Mouse (Mus musculus): Measurements from ENCODE around the gene Lrfn3.

Gene Lrfn3

DNA sequence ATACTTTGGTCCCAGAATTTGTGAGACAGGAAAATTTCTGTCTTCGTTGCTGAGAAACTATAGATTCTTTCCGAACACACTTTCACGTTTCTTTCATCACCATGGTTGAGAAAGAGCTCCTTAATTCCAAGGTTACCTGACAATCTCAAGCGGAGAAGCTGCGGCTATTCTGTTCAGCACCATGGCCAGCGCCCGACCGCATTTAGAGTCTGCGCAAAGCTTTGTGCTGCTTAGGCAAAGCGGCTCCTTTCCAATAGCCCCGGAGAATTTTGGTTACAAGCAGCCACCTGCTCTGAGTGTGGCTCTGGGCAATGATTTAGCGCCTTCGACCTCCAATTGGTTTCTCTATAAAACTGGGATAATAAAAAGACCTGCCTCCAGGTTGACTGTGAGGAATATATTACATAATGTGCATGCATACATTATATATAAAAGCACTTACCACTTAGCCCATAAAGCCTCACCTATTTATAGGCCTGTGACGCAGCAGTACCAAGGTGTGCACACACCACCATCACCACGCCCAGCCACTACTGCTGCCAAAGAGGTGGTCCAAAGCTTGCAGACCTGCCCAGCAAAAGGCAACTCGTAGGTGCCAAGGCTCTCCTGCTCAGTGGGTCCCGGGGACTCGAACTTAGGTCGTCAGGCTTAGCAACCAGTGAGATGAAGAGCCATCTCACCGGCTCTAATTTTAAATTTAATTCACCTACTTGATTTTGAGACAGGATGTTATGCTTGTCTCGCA lies 15.8 kb downstream of the Lrfn3 start:
- DNase-seq (ENCODE audit: low spot score in 2 of 2) = peak in 1 of 2 experiments; percentile 24

DNA sequence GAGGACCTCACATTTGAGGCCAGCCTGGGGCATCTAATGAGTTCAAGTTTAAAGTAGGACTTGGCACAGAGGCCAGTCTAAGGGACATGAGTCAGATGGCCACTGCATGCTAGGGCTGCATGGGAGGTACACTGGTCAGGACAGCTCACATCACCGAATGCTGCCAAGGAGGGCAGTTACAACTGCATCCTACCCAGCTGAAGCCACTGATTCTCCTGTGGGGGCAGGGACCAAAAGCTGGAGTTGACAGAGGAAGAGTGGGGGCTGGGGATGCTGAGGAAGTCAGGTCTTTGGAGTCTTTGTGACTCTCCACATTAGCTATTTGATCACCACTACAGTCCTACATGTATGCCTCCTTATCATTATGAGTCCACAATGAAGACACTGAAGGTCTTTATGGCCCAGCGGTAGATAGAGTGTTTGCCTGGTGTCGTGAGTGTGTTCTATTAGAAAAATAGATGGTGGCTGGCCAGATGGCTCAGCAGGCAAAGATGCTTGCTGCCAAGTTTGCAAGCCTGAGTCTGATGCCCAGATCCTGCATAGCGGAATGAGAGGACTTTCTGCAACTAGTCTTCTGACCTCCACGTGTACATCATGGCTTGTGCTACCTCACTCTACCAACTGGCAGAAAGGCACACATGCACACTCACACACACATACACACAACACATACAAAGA lies 23.0 kb downstream of the Lrfn3 start:
- DNase-seq (ENCODE audit: low spot score in 2 of 2) = no peak

DNA sequence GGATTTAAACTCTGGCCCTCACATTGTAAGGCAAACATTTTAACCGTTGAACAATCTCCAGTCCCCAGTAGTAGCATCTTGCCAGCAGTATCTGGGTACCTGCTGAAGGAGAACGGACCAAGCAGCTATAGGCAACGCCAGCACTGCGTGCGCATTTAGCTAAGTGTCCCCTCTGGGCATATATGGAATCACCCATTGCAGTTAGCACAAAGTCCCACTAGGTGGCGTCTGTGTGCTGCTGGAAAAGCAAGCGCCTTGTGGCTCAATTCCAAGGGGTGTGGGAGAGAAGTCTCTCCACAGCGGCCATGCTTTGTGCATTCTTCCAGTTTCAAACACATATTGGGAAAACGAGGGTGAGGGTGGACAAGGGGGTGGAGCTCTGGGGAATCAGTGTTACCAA lies 26.2 kb downstream of the Lrfn3 start:
- peak; percentile 23 to 46 for DNase-seq (ENCODE audit: low spot score in 2 of 2)

GRCm38 (mm10) chr7:30335688-30336087 lies 26.9 kb downstream of the Lrfn3 start:
- DNase-seq (ENCODE audit: low spot score in 2 of 2) = no peak

GRCm38 (mm10) chr7:30334563-30334962 lies 28.0 kb downstream of the Lrfn3 start:
- DNase-seq (ENCODE audit: low spot score in 2 of 2) = no peak

DNA sequence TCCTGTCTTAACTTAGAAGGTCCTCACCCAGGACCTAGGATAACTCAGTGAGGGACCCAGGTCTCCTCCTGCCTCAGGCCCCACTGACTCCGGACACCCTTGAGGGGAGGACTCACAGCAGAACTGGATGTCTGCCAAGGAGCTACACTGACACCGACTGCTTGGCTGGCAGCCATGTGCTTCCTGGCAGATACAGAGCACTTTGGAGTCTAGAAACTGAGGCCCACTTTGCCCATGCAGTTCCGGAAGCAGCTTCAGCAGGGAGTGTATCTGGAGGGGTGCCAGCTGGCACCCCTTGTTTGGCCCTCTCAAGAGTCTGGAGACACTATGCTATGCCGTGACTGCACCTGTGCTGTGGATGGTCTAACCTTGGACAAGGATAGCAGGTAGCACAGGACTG lies 29.1 kb downstream of the Lrfn3 start:
- peak; percentile 22 to 29 for DNase-seq (ENCODE audit: low spot score in 2 of 2)

GRCm38 (mm10) chr7:30332622-30333259 lies 29.8 kb downstream of the Lrfn3 start:
- no peak for DNase-seq (ENCODE audit: low spot score in 2 of 2)

DNA sequence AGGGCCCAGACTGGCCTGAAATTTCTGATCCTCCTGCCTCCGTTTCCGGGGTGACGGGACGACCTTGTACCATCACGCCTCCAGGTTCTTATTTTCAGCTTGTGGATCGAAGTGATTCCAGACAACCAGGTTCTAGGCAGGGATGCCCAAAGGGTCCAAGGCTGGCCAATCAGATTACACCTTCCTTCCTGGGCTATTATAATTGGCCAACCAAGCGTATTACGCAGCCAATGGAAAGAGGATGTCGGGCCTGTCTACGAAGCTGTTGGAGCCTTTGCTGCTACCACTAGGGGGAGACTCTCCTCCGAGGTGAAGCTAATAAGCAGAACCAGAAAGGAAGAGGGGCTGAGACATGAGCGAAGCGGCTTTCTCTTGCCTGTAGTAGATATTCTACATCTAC lies 30.7 kb downstream of the Lrfn3 start:
- peak; percentile 73 to 80 for DNase-seq (ENCODE audit: low spot score in 2 of 2)

- no peak for DNase-seq (ENCODE audit: low spot score in 2 of 2)
These were observed 34.2 kb downstream of the Lrfn3 start for GRCm38 (mm10) chr7:30328379-30328778.

DNA sequence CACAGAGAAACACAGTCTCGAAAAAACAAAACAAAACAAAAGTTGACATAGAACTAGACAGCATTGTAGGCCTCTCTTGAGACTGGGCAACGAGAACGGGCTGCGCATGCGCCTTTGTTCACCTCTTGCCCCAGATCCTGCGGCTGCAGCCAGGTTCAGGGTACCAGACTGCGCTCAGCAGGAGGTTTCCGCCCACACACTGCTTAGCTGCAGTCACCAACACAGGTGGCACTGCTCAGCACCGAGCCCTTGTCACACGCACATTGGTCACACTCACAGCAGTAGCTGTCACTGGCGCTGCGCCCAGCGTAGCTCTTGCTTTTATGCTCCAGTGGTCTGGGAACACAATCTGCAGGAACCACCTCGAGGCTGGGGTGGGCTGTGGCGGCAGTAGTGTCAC lies 35.4 kb downstream of the Lrfn3 start:
- peak in 1 of 2 experiments; percentile 24 for DNase-seq (ENCODE audit: low spot score in 2 of 2)

GRCm38 (mm10) chr7:30326427-30326826 lies 36.1 kb downstream of the Lrfn3 start:
- no peak for DNase-seq (ENCODE audit: low spot score in 2 of 2)

- DNase-seq (ENCODE audit: low spot score in 2 of 2) = peak; percentile 34 to 56
These were observed 37.2 kb downstream of the Lrfn3 start for GRCm38 (mm10) chr7:30325364-30325763.

GRCm38 (mm10) chr7:30324300-30324944 lies 38.1 kb downstream of the Lrfn3 start:
- no peak for DNase-seq (ENCODE audit: low spot score in 2 of 2)

GRCm38 (mm10) chr7:30323795-30324194 lies 38.8 kb downstream of the Lrfn3 start, which contains the start of gene Sdhaf1:
TSS of gene Sdhaf1 (minus strand) at chr7:30323895.
- DNase-seq (ENCODE audit: low spot score in 2 of 2) = no peak

DNA sequence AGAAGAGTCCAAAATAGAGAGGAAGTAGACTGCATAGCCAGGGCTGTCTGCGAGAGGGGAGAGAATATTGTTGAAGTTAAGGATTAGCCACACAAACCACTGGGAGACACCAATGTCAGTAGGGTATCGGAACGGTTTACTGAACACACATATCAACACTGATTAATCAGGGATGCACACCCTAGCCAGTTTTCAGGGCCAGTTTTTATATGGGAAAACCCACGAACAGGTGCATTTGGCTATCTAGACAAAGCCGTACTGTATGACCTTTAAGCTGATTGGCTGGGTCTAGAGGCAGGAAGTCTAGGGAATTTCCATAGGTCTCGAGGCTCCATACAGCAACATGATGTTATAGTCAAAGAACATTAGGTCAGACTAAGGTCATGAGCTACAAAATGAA lies 39.7 kb downstream of the Lrfn3 start:
- peak; percentile 26 to 30 for DNase-seq (ENCODE audit: low spot score in 2 of 2)

DNA sequence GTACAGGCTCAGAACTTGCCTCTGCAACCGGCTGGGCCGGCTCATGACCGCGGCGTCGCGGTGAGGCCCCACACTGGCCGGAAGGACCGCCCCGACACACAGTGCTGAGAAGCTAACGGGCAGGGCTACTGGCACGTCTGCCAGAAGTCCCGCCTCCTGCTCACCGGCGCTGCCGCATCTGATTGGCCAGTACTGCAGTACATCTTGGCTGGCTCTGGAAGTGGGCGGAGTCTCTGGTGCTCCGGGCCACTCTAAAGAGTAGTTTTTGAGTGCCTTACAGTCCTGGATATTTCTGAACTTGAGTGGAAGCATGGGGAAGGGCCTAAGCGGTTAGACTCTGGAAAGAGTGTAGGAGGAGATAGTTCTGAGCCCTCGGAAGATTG lies 40.3 kb downstream of the Lrfn3 start:
- peak; percentile 98 for DNase-seq (ENCODE audit: low spot score in 2 of 2)

GRCm38 (mm10) chr7:30321539-30322284 lies 40.9 kb downstream of the Lrfn3 start, which contains the start of gene E130208F15Rik:
TSS of gene E130208F15Rik (plus strand) at chr7:30321740.
- peak; percentile 78 to 82 for DNase-seq (ENCODE audit: low spot score in 2 of 2)

GRCm38 (mm10) chr7:30320946-30321345 lies 41.6 kb downstream of the Lrfn3 start:
- no peak for DNase-seq (ENCODE audit: low spot score in 2 of 2)

DNA sequence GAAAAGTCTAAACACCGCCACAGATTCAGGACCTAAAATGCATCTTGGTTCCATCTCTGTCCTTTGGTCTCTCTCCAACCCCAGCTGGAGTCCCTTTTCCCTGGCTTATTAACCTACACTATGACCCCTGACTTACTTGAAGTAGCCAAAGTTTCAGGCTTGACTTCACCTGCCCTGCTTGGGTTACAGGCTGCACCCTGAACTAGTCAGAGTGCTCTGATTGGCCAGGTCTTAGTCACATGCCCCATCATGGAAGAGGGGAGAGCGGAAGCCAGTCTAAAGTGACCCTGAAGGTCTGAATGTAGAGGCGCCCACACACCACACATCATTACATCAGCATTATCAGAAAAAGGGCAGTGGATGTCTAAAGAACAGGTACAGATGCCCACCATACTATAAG lies 44.4 kb downstream of the Lrfn3 start:
- no peak for DNase-seq (ENCODE audit: low spot score in 2 of 2)

GRCm38 (mm10) chr7:30315559-30316529 lies 46.7 kb downstream of the Lrfn3 start:
- DNase-seq (ENCODE audit: low spot score in 2 of 2) = no peak
